Mouse (Mus musculus) midbrain, embryonic 10.5 days (tissue): ENCODE results near the gene Mylk2. TPM values are rescaled to one million over a fixed set of nuclear protein-coding genes. Genes with fewer than 3 reads are reported as not detected.

Experiments used
- DNase-seq: peaks from one replicate; pipeline ENCODE4 v3.0.0-alpha.2; 2017; ENCODE audit warnings: low spot score
- H3K27ac ChIP-seq: fragments of 300-500 bp; sonication (generic); replicated peaks from 2 replicates; pipeline ENCODE4 v1.5.1; 2016; ENCODE audit warnings: mild to moderate bottlenecking
- H3K27me3 ChIP-seq: fragments of 300-500 bp; sonication (generic); 2 replicates; pipeline ENCODE4 v1.6.1; 2016; ENCODE audit warnings: low read depth, mild to moderate bottlenecking; ENCODE audit not compliant: poor library complexity, severe bottlenecking
- H3K36me3 ChIP-seq: fragments of 300-500 bp; sonication (generic); 2 replicates; pipeline ENCODE4 v1.6.1; 2016; ENCODE audit warnings: mild to moderate bottlenecking, moderate library complexity
- H3K4me1 ChIP-seq: fragments of 300-500 bp; sonication (generic); 2 replicates; pipeline ENCODE4 v1.6.1; 2016
- H3K4me3 ChIP-seq: fragments of 300-500 bp; sonication (generic); 2 replicates; pipeline ENCODE4 v1.5.1; 2016; ENCODE audit warnings: mild to moderate bottlenecking, moderate library complexity
- H3K9me3 ChIP-seq: fragments of 300-500 bp; sonication (generic); replicated peaks from 2 replicates; pipeline ENCODE4 v1.6.1; 2016; ENCODE audit warnings: mild to moderate bottlenecking
- WGBS: fragments of 180-500 bp; shearing (Covaris S2); methylation state at CpG from one replicate; pipeline ENCODE4 v1.1.7; 2016; 5-methylcytosine and 5-hydroxymethylcytosine counted together
- polyA plus RNA-seq: library from polyadenylated mRNA; unstranded; fragments of >200 nt; fragmentation: Nextera tagmentation; extraction: Ambion mirVana; gene quantifications from 2 replicates; pipeline ENCODE4 v1.2.1, GENCODE M21; 2016

Gene Mylk2
- polyA plus RNA-seq, 1 experiment from 2014 or later = 0.07 TPM

GRCm38 (mm10) chr2:152931456-152932160 is 20.5 kb downstream of the Mylk2 start:
- no peak for DNase-seq
- Histone ChIP-seq H3K36me3 (no peaks in the 10 kb centered on the region), H3K4me3 (no peak overlapping the region), H3K27ac (no peak overlapping the region), H3K9me3 (no peaks in the 10 kb centered on the region), H3K4me1 (peaks cover 21% of the 10 kb centered on the region; the same call in 1 of the 2 replicates), H3K27me3 (peaks cover 30% of the 10 kb centered on the region)
- 84% methylated on average over 12 of the region's 12 CpGs for WGBS

DNA sequence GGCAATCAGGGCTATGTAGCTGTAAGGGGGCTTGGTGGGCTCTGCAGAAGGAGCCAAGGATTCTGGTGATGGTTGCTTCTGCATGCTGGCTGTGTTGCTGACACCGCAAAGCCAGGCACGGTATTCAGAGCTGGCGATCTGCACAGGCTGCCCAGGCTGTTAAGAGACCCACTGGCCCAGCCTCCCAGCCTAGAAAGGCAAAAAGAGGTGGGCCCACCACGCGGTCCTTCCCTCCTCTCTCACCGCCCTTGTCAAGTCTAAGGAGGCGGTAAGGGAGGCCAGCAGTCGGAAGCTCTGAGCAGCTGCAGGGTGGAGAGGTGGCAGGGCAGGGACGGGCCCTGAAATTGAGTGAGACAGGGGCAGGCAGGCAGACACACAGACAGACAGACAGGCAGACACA is 21.9 kb downstream of the Mylk2 start, which contains the start of gene Foxs1:
TSS of gene Foxs1 (minus strand) at position 161 of the 400 bp plus-strand sequence.
- H3K27ac ChIP-seq = peak within 1 kb of the TSS; percentile 57
- DNase-seq = no peak
- no peak within 1 kb of the TSS for H3K4me3 ChIP-seq
- 48% methylated on average over 9 of the region's 9 CpGs for WGBS
- H3K9me3 ChIP-seq = no peaks in the 10 kb centered on the region
- H3K4me1 ChIP-seq = peaks cover 17% of the 10 kb centered on the region; the same call in 1 of the 2 replicates
- peaks cover 25% of the 10 kb centered on the region for H3K27me3 ChIP-seq
- no peaks in the 10 kb centered on the region for H3K36me3 ChIP-seq

GRCm38 (mm10) chr2:152933614-152934013 is 22.5 kb downstream of the Mylk2 start:
- Histone ChIP-seq H3K27ac (peak overlapping the region; percentile 57; the same call in 1 of the 2 replicates), H3K4me1 (peaks cover 14% of the 10 kb centered on the region; the same call in 1 of the 2 replicates)

GRCm38 (mm10) chr2:152939846-152940245 is 28.7 kb downstream of the Mylk2 start:
- peaks cover 78% of the 10 kb centered on the region for H3K27me3 ChIP-seq

More at GRCm38 (mm10) chr2:152933614-152934013, 22.5 kb downstream of the Mylk2 start:
- no peaks in the 10 kb centered on the region for H3K36me3 ChIP-seq
- no peaks in the 10 kb centered on the region for H3K9me3 ChIP-seq
- DNase-seq = peak; percentile 53
- no peak overlapping the region for H3K4me3 ChIP-seq
- WGBS = 39% methylated on average over 5 of the region's 5 CpGs
- H3K27me3 ChIP-seq = peaks cover 31% of the 10 kb centered on the region

DNA sequence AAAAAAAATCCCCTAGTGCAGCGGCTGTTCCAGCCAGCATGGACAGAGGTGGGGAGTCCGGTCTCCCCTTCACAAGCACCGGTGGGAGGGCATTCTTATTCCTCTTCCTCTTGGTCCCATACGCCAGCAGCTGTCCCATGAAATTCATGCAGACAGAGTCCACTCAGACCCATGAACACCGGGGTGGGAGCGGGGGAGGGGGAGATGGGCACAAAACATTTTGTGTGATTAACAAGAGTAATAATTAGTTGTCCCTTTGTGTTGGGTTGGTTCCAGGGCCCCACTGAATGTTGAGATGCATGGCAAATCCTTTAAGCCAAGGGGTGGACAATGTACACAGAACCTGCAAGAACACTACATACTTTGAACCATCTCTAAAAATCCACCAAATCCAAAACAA is 30.0 kb downstream of the Mylk2 start:
- WGBS = 81% methylated on average over 6 of the region's 6 CpGs
- Histone ChIP-seq H3K27ac (no peak overlapping the region), H3K27me3 (peaks cover 82% of the 10 kb centered on the region), H3K36me3 (no peaks in the 10 kb centered on the region), H3K4me1 (peaks cover 20% of the 10 kb centered on the region), H3K9me3 (no peaks in the 10 kb centered on the region), H3K4me3 (no peak overlapping the region)
- DNase-seq = no peak

More at GRCm38 (mm10) chr2:152939846-152940245, 28.7 kb downstream of the Mylk2 start:
- Histone ChIP-seq H3K9me3 (no peaks in the 10 kb centered on the region), H3K27ac (no peak overlapping the region), H3K4me1 (peaks cover 20% of the 10 kb centered on the region), H3K36me3 (no peaks in the 10 kb centered on the region), H3K4me3 (no peak overlapping the region)
- WGBS = 16% methylated on average over 4 of the region's 4 CpGs
- DNase-seq = peak; percentile 62

DNA sequence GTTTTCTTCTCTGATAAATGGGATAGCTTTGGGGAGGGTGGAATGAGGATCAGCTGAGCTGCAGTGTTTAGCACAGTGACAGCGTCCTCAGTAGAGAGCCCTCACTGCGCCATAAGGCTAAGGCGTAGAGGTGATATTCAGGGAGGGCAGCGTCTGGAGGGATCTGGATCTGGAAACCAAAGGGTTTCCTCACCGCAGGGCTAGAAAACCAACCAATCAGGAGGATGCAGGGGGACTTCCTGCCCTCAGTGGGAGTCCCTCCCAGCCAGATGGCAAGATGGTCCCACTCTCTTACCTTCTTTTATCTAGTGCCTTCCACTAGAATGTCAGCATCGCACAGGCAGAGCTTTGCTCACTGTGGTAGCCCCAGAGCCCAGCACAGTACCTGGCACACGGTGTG is 30.6 kb downstream of the Mylk2 start:
- Histone ChIP-seq H3K27me3 (peaks cover 87% of the 10 kb centered on the region), H3K27ac (no peak overlapping the region), H3K4me1 (peaks cover 20% of the 10 kb centered on the region), H3K36me3 (no peaks in the 10 kb centered on the region), H3K4me3 (no peak overlapping the region), H3K9me3 (no peaks in the 10 kb centered on the region)
- WGBS = 37% methylated on average over 7 of the region's 7 CpGs
- DNase-seq = no peak

DNA sequence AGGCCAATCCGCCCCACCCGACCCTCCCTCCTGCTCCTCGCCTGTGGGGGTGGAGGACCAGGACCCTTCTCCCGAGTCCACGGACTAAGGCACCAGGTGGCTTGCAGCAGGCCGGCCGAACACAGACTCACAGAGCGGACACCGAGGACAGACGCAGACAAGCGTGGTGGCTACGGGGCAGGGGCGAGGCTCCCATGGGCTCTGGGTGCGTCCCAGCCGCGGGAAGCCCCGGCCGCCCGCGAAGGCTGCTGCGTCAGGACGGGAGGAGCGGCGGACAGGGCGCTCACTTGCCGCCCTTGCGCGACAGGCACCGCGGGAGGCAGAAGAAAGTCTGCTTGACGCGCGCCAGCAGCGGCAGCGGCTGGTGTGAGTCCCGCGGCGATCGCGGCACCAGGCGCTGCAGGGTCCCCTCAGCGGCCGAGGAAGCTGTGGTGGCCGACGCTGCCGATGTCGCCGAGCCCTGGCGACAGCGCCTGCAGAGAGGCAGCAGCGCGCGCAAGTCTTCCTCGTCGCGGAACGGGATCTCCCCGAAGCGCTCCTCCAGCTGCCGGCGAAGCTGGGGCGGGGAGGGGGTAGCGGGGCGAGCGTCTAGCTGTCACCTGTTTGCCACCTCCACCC is 31.9 kb downstream of the Mylk2 start:
- WGBS = 1% methylated on average over 65 of the region's 65 CpGs
- Histone ChIP-seq H3K9me3 (no peaks in the 10 kb centered on the region), H3K4me1 (peaks cover 20% of the 10 kb centered on the region), H3K36me3 (no peaks in the 10 kb centered on the region), H3K4me3 (peak overlapping the region; percentile 65), H3K27me3 (peaks cover 100% of the 10 kb centered on the region), H3K27ac (no peak overlapping the region; the same call in 1 of the 2 replicates)
- DNase-seq = peak; percentile 51

GRCm38 (mm10) chr2:152943568-152943967 is 32.4 kb downstream of the Mylk2 start:
- Histone ChIP-seq H3K4me1 (peaks cover 20% of the 10 kb centered on the region), H3K27me3 (peaks cover 100% of the 10 kb centered on the region), H3K9me3 (no peaks in the 10 kb centered on the region), H3K27ac (no peak overlapping the region), H3K4me3 (peak overlapping the region; percentile 65), H3K36me3 (no peaks in the 10 kb centered on the region)
- 4% methylated on average over 8 of the region's 8 CpGs for WGBS
- no peak for DNase-seq

GRCm38 (mm10) chr2:152944013-152944412 is 32.9 kb downstream of the Mylk2 start:
- WGBS = 53% methylated on average over 9 of the region's 9 CpGs
- peaks cover 100% of the 10 kb centered on the region for H3K27me3 ChIP-seq

DNA sequence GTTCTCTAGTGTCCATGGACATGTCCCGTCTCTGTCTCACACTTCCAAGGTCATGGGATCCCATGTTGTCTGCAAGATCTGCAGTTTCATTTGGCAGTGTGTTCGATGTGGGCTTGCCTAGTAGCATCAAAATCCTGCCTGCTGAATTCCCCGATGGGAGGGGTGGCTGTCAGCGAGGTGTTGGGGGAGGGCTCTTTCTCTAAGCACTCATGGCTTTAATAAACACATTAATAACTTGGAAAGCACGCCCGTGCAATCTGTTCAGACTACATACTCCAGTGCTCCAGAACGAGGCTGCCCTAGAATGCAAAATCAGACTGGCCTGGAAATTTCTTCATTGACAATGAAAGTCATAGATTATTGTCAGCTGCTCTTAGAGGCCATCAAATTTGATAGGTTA is 35.9 kb downstream of the Mylk2 start:
- Histone ChIP-seq H3K36me3 (no peaks in the 10 kb centered on the region), H3K4me1 (peaks cover 39% of the 10 kb centered on the region), H3K27ac (no peak overlapping the region), H3K4me3 (no peak overlapping the region), H3K9me3 (no peaks in the 10 kb centered on the region), H3K27me3 (peaks cover 100% of the 10 kb centered on the region)
- WGBS = 72% methylated on average over 7 of the region's 7 CpGs
- DNase-seq = no peak

More at GRCm38 (mm10) chr2:152944013-152944412, 32.9 kb downstream of the Mylk2 start:
- DNase-seq = no peak
- no peak overlapping the region for H3K27ac ChIP-seq
- no peak overlapping the region for H3K4me3 ChIP-seq
- no peaks in the 10 kb centered on the region for H3K36me3 ChIP-seq
- no peaks in the 10 kb centered on the region for H3K9me3 ChIP-seq
- peaks cover 20% of the 10 kb centered on the region for H3K4me1 ChIP-seq

DNA sequence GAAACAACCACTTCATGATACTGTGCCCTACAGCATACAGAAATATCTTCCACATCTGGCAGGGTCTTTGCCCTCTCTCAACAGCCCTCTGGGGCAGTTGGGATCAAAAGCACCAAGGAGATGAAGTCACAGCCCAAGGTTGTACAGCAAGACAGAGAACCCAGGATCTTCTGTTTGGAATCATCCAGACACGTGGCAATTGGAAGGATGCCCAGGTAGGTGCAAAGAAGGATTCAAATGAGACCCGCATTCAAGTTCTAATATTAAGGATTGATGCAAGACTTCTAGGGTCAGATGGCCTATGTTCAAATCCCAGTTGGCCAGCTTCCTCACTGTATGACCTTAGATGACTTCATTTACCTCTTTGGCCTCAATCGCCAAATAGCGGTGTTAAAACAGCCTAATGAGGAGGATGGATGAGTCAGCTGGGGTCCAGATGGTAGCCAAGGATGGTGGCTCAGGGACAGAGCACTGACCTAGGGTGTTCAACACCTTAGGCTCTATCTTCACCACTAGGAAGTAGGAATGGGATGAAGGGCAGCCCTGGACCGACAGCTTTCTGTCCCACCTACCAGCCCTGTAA is 37.4 kb downstream of the Mylk2 start:
- Histone ChIP-seq H3K4me1 (peaks cover 31% of the 10 kb centered on the region), H3K27ac (no peak overlapping the region), H3K27me3 (peaks cover 98% of the 10 kb centered on the region), H3K4me3 (no peak overlapping the region), H3K9me3 (no peaks in the 10 kb centered on the region), H3K36me3 (no peaks in the 10 kb centered on the region)
- 90% methylated on average over 5 of the region's 5 CpGs for WGBS
- no peak for DNase-seq

DNA sequence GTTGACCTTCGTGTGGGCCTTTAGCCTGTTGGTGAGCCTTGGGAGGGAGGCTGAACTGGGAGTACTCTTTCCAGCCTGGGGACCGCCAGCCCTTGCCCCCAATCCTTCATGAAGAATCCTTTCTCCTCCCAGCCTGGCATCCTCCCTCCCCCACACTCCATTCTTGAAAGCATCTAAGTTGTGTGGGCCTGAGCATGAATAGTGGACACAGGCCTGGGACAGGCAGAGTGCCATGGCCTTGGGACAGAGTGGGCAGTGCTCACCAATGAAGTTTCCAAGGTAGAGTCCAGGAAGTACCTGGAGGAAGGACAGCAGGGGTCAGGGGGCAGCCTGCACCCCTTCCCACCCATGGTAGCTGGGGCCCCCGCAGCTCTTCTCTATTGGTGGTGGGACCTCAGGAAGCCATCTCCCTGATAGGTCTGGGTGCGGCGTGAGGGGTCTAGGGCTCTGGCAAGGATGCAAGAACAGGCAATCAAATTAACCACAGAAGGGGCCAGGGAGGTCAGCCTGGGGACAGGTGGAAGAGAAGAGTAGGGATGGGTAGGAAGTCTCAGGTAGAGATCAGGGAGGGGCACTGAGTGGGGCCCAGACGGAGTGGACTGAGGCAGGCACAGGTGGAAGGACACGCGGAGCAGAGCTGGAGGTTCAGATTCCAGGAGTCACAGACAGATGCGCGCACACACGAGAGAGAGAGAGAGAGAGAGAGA is 39.4 kb downstream of the Mylk2 start:
- Histone ChIP-seq H3K9me3 (no peaks in the 10 kb centered on the region), H3K4me1 (peaks cover 36% of the 10 kb centered on the region), H3K36me3 (no peaks in the 10 kb centered on the region), H3K4me3 (peak overlapping the region; percentile 86), H3K27me3 (peaks cover 87% of the 10 kb centered on the region), H3K27ac (peak overlapping the region; percentile 88; the same call in 1 of the 2 replicates)
- DNase-seq = no peak
- WGBS = 42% methylated on average over 11 of the region's 11 CpGs
